Mouse (Mus musculus) brain, embryonic 14.5 days (tissue): ENCODE measurements around the gene Cep19.

ENCODE experiments used
- CTCF ChIP-seq: fragments of 200-500 bp; IDR thresholded peaks from 2 replicates; pipeline ENCODE4 v1.5.1; 2012; ENCODE audit warnings: inconsistent platforms, mild to moderate bottlenecking, moderate library complexity, borderline replicate concordance; ENCODE audit not compliant: insufficient read depth, insufficient read length; ENCODE audit errors: extremely low read depth
- POLR2A ChIP-seq: fragments of 200-500 bp; IDR thresholded peaks from 2 replicates; pipeline ENCODE4 v1.6.1; 2012; ENCODE audit warnings: mild to moderate bottlenecking, inconsistent platforms, borderline replicate concordance; ENCODE audit not compliant: poor library complexity, insufficient read depth, insufficient read length, severe bottlenecking; ENCODE audit errors: extremely low read depth

- TF ChIP-seq POLR2A = no peak
- TF ChIP-seq CTCF = no peak
Measured at GRCm38 (mm10) chr16:32115781-32116180, 16.2 kb downstream of the Cep19 start.
